Mouse (Mus musculus) E14TG2a.4 (cell line): ENCODE data around the gene Tenm4.

Source experiments
- CTCF ChIP-seq: conservative IDR thresholded peaks from 2 replicates; pipeline ENCODE4 v1.5.1; 2014; ENCODE audit warnings: low read length
- NANOG ChIP-seq: IDR thresholded peaks from 2 replicates; pipeline ENCODE4 v1.6.1; 2014; ENCODE audit warnings: borderline replicate concordance, low read length, mixed read lengths

- TF ChIP-seq CTCF (no peak), NANOG (no peak)
Measured at GRCm38 (mm10) chr7:96278378-96278777, 107.3 kb downstream of the Tenm4 start.
